Mouse (Mus musculus): ENCODE results near the gene D10Jhu81e.

GRCm38 (mm10) chr10:78218576-78218975, 49.0 kb upstream of the D10Jhu81e start:
- TF ChIP-seq CTCF (IDR thresholded peaks at IDR 0.05; ENCODE audit: borderline replicate concordance, extremely low read depth, insufficient read depth, insufficient read length) (no peak), POLR2A (IDR thresholded peaks at IDR 0.05; ENCODE audit: borderline replicate concordance, extremely low read depth, insufficient read depth, insufficient read length, poor library complexity, severe bottlenecking) (no peak)

All from brain, embryonic 14.5 days (tissue).